Comparison of ENCODE assay signal across 22 mouse cellular contexts in the genomic region with DNA sequence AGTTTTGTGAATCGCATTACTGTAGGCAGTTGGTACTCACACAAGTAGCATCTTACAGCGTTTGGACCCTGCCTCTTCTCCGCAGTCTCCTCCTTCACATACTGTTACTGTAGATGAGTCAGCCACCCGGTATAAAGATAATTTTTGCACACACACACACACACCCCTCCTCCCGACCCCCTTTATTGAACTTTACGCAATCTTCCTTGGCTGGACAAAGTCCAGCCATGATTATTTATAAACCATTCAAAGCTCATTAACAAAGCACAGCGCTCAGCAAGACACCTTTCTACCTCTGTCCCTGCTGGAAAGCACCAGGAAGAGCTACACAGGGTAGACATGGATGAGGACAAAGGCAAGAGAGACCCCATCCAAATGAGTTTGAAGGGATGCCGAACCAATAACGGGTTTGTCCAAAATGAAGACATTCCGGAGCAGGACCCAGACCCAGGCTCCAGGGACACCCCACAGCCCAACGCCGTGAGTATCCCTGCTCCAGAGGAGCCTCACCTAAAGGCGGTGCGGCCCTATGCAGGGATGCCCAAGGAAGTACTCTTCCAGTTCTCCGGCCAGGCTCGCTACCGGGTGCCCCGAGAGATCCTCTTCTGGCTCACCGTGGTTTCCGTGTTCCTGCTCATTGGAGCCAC. TPM values are rescaled to one million over a fixed set of nuclear protein-coding genes. Genes with fewer than 3 reads are reported as not detected.
A peak's percentile ranks its signal among the peaks of the same experiment; 100 is the strongest.
DNase-seq lines count a peak whose midpoint lies in the region; ATAC-seq and TF ChIP-seq lines count a peak whose summit lies in the region.
"Had no signal": no experiment of that assay in that cellular context is flagged by ENCODE, and none has a peak within 500 bp of the region (broad histone marks: within the 10 kb centered on the region; RNA-seq: fewer than 3 reads in every experiment).

A gene (plus strand): TSS at position 284 of the 647 bp plus-strand sequence.

- H3K4me1 ChIP-seq in liver, adult 2 months (ENCODE audit: control insufficient read depth, insufficient read depth, low read length) = peaks cover 19% of the 10 kb centered on the region
- H3K4me1 ChIP-seq in kidney, adult 2 months (ENCODE audit: control insufficient read depth, insufficient read depth, low read length) = peaks cover 12% of the 10 kb centered on the region
- peaks cover 7% of the 10 kb centered on the region; the same call in 1 of the 2 replicates for H3K4me1 ChIP-seq in stomach, embryonic 15.5 days
- H3K4me1 ChIP-seq: hindbrain, embryonic 13.5 days; limb, embryonic 15.5 days; lung, embryonic 15.5 days had no signal

- H3K27ac ChIP-seq in liver, adult 2 months (replicated peaks; ENCODE audit: insufficient read depth, low read depth, low read length) = peak within 1 kb of the TSS; percentile 25
- H3K27ac ChIP-seq in kidney, adult 2 months (ENCODE audit: insufficient read depth, low read depth, low read length) = peak within 1 kb of the TSS; percentile 79
- no peak within 1 kb of the TSS for H3K27ac ChIP-seq in stomach, embryonic 15.5 days
- H3K27ac ChIP-seq: forebrain, embryonic 13.5 days; hindbrain, embryonic 13.5 days; limb, embryonic 15.5 days; lung, embryonic 15.5 days had no signal

- TF ChIP-seq POLR2A in liver, adult 2 months (IDR thresholded peaks at IDR 0.05; ENCODE audit: extremely low read depth, insufficient read depth, low read length) = no peak
- no peak for TF ChIP-seq POLR2A in kidney, adult 2 months (IDR thresholded peaks at IDR 0.05; ENCODE audit: low read depth, low read length)

- DNase-seq in liver, adult 2 months (ENCODE audit: extremely low read depth, low read depth, low spot score) = peak; percentile 58
- DNase-seq in liver = no peak
- peak; percentile 78 for DNase-seq in kidney, adult 2 months
- peak; percentile 62 for DNase-seq in kidney, postnatal 14 days
- DNase-seq in left cerebral cortex, adult 8-10 months (ENCODE audit: low spot score in 2 of 2) = no peak
- no peak for DNase-seq in cerebellum, postnatal 14 days
- no peak for DNase-seq in cerebellum, adult 9-11 months
- DNase-seq: B cell, adult 2 months; cerebellum, adult 2 months; gastrocnemius, postnatal 36 days; heart, postnatal 14 days; lung, postnatal 4 days; right cerebral cortex, postnatal 4 days; thymus, adult 18-20 months; thymus, postnatal 4 days had no signal

- 65% methylated on average over 20 of the region's 20 CpGs for WGBS in liver, adult 2 months
- 56% methylated on average over 20 of the region's 20 CpGs for WGBS in kidney, adult 2 months
- WGBS in stomach, embryonic 15.5 days = 84% methylated on average over 20 of the region's 20 CpGs

- H3K79me2 ChIP-seq in liver, adult 2 months (ENCODE audit: control insufficient read depth, insufficient read depth, low read length) = no peaks in the 10 kb centered on the region

- peak within 1 kb of the TSS; percentile 16 for H3K9ac ChIP-seq in liver, adult 2 months (ENCODE audit: low read depth, low read length)
- no peak within 1 kb of the TSS for H3K9ac ChIP-seq in stomach, embryonic 15.5 days
- H3K9ac ChIP-seq: forebrain, embryonic 13.5 days; hindbrain, embryonic 13.5 days; limb, embryonic 15.5 days; lung, embryonic 15.5 days had no signal

- H3K4me2 ChIP-seq in stomach, embryonic 15.5 days = no peak within 1 kb of the TSS
- H3K4me2 ChIP-seq: forebrain, embryonic 13.5 days; hindbrain, embryonic 13.5 days; limb, embryonic 15.5 days; lung, embryonic 15.5 days had no signal

- no peaks in the 10 kb centered on the region for H3K9me3 ChIP-seq in stomach, embryonic 15.5 days
- H3K9me3 ChIP-seq: forebrain, embryonic 13.5 days; hindbrain, embryonic 13.5 days; limb, embryonic 15.5 days; lung, embryonic 15.5 days had no signal

- H3K27me3 ChIP-seq in liver, adult 2 months (ENCODE audit: control insufficient read depth, insufficient read depth, low read length) = no peaks in the 10 kb centered on the region
- H3K27me3 ChIP-seq in kidney, adult 2 months (replicated peaks; ENCODE audit: control insufficient read depth, insufficient read depth, low read length) = no peaks in the 10 kb centered on the region
- no peaks in the 10 kb centered on the region for H3K27me3 ChIP-seq in stomach, embryonic 15.5 days (replicated peaks)
- H3K27me3 ChIP-seq: forebrain, embryonic 13.5 days; hindbrain, embryonic 13.5 days; limb, embryonic 15.5 days; lung, embryonic 15.5 days had no signal

- ATAC-seq in stomach, embryonic 15.5 days (ENCODE audit: insufficient read depth, low FRiP score, low read depth) = 0 out of 2 replicates have a peak, but pooled peaks have one; percentile 21
- ATAC-seq: forebrain, embryonic 13.5 days; inflammation-experienced regulatory T-cells, adult 6 months had no signal

- H3K4me3 ChIP-seq in liver, adult 2 months (ENCODE audit: insufficient read depth, low read depth, low read length) = peak within 1 kb of the TSS; percentile 41
- H3K4me3 ChIP-seq in kidney, adult 2 months (ENCODE audit: insufficient read depth, low read depth, low read length) = peak within 1 kb of the TSS; percentile 63
- H3K4me3 ChIP-seq in stomach, embryonic 15.5 days (replicated peaks) = no peak within 1 kb of the TSS
- H3K4me3 ChIP-seq: forebrain, embryonic 13.5 days; hindbrain, embryonic 13.5 days; limb, embryonic 15.5 days; lung, embryonic 15.5 days had no signal

- H3K36me3 ChIP-seq in liver, adult 2 months (ENCODE audit: control insufficient read depth, insufficient read depth, low read length) = no peaks in the 10 kb centered on the region
- H3K36me3 ChIP-seq in kidney, adult 2 months (ENCODE audit: control insufficient read depth, insufficient read depth, low read length) = no peaks in the 10 kb centered on the region
- H3K36me3 ChIP-seq in stomach, embryonic 15.5 days = no peaks in the 10 kb centered on the region
- H3K36me3 ChIP-seq: hindbrain, embryonic 13.5 days; lung, embryonic 15.5 days had no signal

- no peak for TF ChIP-seq CTCF in liver, adult 2 months (IDR thresholded peaks at IDR 0.05; ENCODE audit: low read depth, low read length)
- no peak for TF ChIP-seq CTCF in kidney, adult 2 months (conservative IDR thresholded peaks at IDR 0.05; ENCODE audit: insufficient read depth, insufficient read length, low read depth, low read length)

RNA-seq across cellular contexts. Expression of the gene that starts here (rescaled TPM):
- total RNA-seq in liver, adult 2 months (2014; rRNA removed) = 50.2 and 111 TPM in 2 replicates
- 16.3 and 20.0 TPM in 2 replicates for polyA plus RNA-seq in liver, adult 2 months (2012; rRNA removed)
- 289 and 340 TPM in 2 replicates for polyA plus RNA-seq in kidney, adult 2 months (2012; rRNA removed)
- 5.8 and 6.8 TPM in 2 replicates for polyA plus RNA-seq in stomach, embryonic 15.5 days (2015; fragmentation: Nextera tagmentation; extraction: Ambion mirVana)
- under 1 TPM in 1 of 4 experiments, not detected in 3; 0.23 TPM for total RNA-seq in left cerebral cortex, adult 8-10 months (2022)
- total RNA-seq: common myeloid progenitor, adult 5-6 weeks; gastrocnemius, postnatal 36 days had no signal

Comparison
In these comparisons a context has a peak if more than half of its experiments do, and no peak if none do; other contexts are left out.
1. RNA of the gene that starts here (total RNA-seq): 50.2 to 111 TPM in liver, adult 2 months; 0.23 TPM in left cerebral cortex, adult 8-10 months; every median in the first group is over 10 times any median in the second.
2. RNA of the gene that starts here (polyA plus RNA-seq): 289 to 340 TPM in kidney, adult 2 months; 16.3 to 20.0 TPM in liver, adult 2 months and 5.8 to 6.8 TPM in stomach, embryonic 15.5 days; every median in the first group is over 10 times any median in the second.
3. DNase-seq: peak in liver, adult 2 months (single experiment), kidney, adult 2 months (single experiment) and kidney, postnatal 14 days (single experiment); none in liver (single experiment), left cerebral cortex, adult 8-10 months (0 of 2), cerebellum, postnatal 14 days (0 of 2) and cerebellum, adult 9-11 months (single experiment).